Mouse (Mus musculus): ENCODE results near the gene Asphd1. TPM values are rescaled to one million over a fixed set of nuclear protein-coding genes. Genes with fewer than 3 reads are reported as not detected.

Asphd1 gene
- polyA plus RNA-seq (2015; fragmentation: Nextera tagmentation; extraction: Ambion mirVana): not detected in 2 replicates

DNA sequence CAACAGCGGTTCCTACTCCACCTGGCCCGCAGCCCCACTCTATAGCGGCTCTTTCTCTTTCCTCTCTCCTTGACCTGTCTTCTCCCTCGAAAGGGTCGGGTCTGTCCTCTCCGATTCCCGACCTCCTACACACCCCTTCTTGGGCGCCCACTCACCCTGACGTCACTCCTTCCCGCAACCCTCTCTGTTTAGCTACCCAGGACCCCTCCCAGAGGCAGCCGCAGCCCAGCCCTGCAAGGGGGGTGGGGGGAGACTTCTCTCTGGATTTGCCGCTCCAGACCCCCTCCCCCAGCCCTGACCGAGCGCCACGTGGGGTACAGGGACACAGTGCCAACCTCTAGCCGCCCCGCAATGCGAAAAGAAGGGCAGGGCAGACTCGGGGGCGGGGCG is at the start of gene Asphd1:
Asphd1 (minus strand) TSS at position 180 of the 390 bp plus-strand sequence.
- Histone ChIP-seq H3K36me3 (replicated peaks) (no peaks in the 10 kb centered on the region; the same call in 1 of the 2 replicates), H3K4me1 (replicated peaks) (peaks cover 20% of the 10 kb centered on the region), H3K4me3 (replicated peaks) (peak within 1 kb of the TSS; percentile 50), H3K4me2 (peak within 1 kb of the TSS; percentile 79), H3K27ac (replicated peaks) (no peak within 1 kb of the TSS), H3K9me3 (replicated peaks) (no peaks in the 10 kb centered on the region), H3K27me3 (peaks cover 55% of the 10 kb centered on the region), H3K9ac (peak within 1 kb of the TSS; percentile 30; the same call in 1 of the 2 replicates)
- WGBS (ENCODE audit: insufficient replicate concordance): 2% methylated on average over 21 of the region's 21 CpGs
- ATAC-seq (ENCODE audit: insufficient read depth): 0 out of 2 replicates have a peak, but pooled peaks have one; percentile 10

GRCm38 (mm10) chr7:126996449-126996848 is 47.1 kb upstream of the Asphd1 start:
- Histone ChIP-seq H3K9ac (no peak overlapping the region), H3K27ac (replicated peaks) (no peak overlapping the region), H3K9me3 (replicated peaks) (no peaks in the 10 kb centered on the region), H3K4me3 (replicated peaks) (no peak overlapping the region), H3K4me2 (no peak overlapping the region), H3K27me3 (no peaks in the 10 kb centered on the region), H3K36me3 (replicated peaks) (peaks cover 10% of the 10 kb centered on the region), H3K4me1 (replicated peaks) (no peaks in the 10 kb centered on the region)
- 73% methylated on average over 4 of the region's 4 CpGs for WGBS (ENCODE audit: insufficient replicate concordance)
- ATAC-seq (ENCODE audit: insufficient read depth): no peak

- Histone ChIP-seq H3K4me1 (replicated peaks) (no peaks in the 10 kb centered on the region), H3K4me2 (no peak overlapping the region), H3K9me3 (replicated peaks) (no peaks in the 10 kb centered on the region), H3K36me3 (replicated peaks) (no peaks in the 10 kb centered on the region), H3K9ac (no peak overlapping the region), H3K27me3 (no peaks in the 10 kb centered on the region), H3K4me3 (replicated peaks) (no peak overlapping the region), H3K27ac (replicated peaks) (no peak overlapping the region)
- 65% methylated on average over 8 of the region's 8 CpGs for WGBS (ENCODE audit: insufficient replicate concordance)
- no peak for ATAC-seq (ENCODE audit: insufficient read depth)
Observed at GRCm38 (mm10) chr7:126988816-126989215, 39.4 kb upstream of the Asphd1 start.

DNA sequence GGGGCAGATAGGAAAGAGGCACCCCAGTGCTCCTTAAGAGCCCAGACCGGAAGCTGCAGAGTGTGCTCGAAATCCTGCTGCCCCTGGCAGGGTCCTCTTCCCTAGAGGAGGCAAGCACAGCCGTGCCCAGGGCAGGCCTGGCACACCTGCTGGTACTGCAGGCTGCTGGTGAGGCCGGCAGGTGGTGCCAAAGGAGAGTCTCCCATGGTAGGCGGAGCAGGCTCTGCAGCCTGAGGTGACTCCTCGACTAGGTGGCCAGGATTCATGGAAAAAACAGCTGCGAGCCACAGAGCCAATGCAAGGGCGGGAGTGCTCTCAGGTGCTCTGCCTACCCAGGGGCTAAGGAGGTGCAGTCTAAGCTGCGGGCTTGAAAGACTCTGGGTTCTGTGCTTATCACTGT is 36.9 kb upstream of the Asphd1 start:
- peaks cover 9% of the 10 kb centered on the region; the same call in 1 of the 2 replicates for H3K4me1 ChIP-seq (replicated peaks)
- no peak overlapping the region for H3K27ac ChIP-seq (replicated peaks)
- ATAC-seq (ENCODE audit: insufficient read depth): no peak
- H3K9me3 ChIP-seq (replicated peaks): no peaks in the 10 kb centered on the region
- 47% methylated on average over 9 of the region's 9 CpGs for WGBS (ENCODE audit: insufficient replicate concordance)
- no peak overlapping the region for H3K4me2 ChIP-seq
- H3K4me3 ChIP-seq (replicated peaks): no peak overlapping the region
- H3K9ac ChIP-seq: no peak overlapping the region
- no peaks in the 10 kb centered on the region for H3K27me3 ChIP-seq
- no peaks in the 10 kb centered on the region for H3K36me3 ChIP-seq (replicated peaks)

DNA sequence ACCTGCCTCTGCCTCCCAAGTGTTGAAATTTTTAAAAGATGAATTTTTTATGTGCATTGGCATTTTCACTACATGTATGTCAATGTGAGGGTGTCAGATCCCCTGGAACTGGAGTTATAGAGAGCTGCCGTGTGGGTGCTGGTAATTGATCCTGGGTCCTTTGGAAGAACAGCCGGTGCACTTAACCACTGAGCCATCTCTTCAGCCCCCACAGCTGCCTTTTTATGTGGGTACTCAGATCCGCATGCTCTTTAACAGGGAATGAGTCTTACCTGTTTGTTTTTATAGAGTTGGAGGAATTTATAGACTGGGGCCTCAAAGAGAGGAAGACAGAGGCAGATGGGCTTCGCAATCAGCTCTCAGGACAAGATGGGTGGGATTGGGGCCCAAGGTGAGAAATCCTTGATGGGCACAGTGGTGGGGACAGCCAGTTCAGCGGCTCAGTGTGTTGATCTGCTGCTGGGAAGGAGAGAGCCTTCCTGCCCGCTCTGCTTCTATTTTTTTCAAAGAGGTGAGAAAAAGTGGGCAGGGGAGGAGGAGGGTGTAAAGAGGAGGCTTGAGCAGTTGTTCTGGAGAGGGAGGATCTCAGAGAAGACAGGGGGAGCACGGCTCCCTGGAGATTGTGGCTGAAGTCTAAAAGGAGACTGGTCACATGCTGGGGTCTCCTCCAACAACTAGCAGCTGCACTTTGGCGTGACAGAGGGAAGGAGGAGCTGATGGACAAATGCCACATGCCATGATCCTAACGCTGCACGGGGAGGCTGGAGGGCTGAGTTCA is 35.5 kb upstream of the Asphd1 start:
- 52% methylated on average over 10 of the region's 10 CpGs for WGBS (ENCODE audit: insufficient replicate concordance)
- no peak for ATAC-seq (ENCODE audit: insufficient read depth)

DNA sequence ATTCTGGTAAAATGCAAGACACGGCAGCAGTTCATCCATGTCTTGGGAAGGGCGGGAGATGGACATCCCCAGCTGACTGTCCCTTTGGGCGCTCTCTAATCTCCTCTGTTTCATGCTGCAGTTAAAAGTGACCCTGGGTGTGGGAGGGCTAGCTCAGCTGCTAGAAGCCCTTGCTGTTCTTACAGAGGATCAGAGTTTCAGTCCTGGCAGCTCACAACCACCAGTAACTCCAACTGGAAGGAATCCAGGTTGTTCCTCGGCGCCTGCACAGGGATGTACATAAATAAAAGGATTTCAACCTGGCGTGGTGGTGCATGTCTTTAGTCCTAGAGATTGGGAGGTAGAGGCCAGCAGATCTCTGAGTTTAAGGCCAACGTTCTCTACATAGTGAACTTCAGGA is 33.7 kb upstream of the Asphd1 start:
- 71% methylated on average over 7 of the region's 7 CpGs for WGBS (ENCODE audit: insufficient replicate concordance)
- H3K27me3 ChIP-seq: no peaks in the 10 kb centered on the region

More for the DNA sequence above, 35.5 kb upstream of the Asphd1 start:
- no peak overlapping the region for H3K4me3 ChIP-seq (replicated peaks)
- no peak overlapping the region for H3K27ac ChIP-seq (replicated peaks)
- peaks cover 8% of the 10 kb centered on the region for H3K36me3 ChIP-seq (replicated peaks)
- H3K9me3 ChIP-seq (replicated peaks): no peaks in the 10 kb centered on the region
- no peak overlapping the region for H3K4me2 ChIP-seq
- H3K4me1 ChIP-seq (replicated peaks): peaks cover 13% of the 10 kb centered on the region; the same call in 1 of the 2 replicates
- H3K27me3 ChIP-seq: no peaks in the 10 kb centered on the region
- no peak overlapping the region for H3K9ac ChIP-seq

DNA sequence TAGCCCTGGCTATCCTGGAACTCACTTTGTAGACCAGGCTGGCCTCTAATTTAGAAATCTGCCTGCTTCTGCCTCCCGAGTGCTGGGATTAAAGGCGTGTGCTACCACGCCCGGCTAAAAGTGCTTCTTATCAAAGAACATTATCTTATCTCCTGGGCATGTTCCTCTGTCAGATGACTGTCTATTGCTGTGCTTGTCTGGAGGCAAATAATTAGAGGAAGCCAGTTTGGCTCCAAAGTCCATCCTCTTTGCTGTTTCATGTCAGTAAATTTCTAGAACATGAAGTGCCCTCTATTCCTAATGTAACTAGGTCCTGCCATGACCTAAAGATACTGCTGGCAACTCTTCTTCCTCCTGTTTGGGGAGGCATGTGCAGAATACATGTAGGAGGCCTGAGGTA is 32.7 kb upstream of the Asphd1 start:
- no peak overlapping the region for H3K4me3 ChIP-seq (replicated peaks)
- no peak overlapping the region for H3K4me2 ChIP-seq
- ATAC-seq (ENCODE audit: insufficient read depth): no peak
- WGBS (ENCODE audit: insufficient replicate concordance): 37% methylated on average over 4 of the region's 4 CpGs
- H3K27me3 ChIP-seq: no peaks in the 10 kb centered on the region
- no peak overlapping the region for H3K9ac ChIP-seq
- peaks cover 39% of the 10 kb centered on the region for H3K4me1 ChIP-seq (replicated peaks)
- H3K36me3 ChIP-seq (replicated peaks): peaks cover 30% of the 10 kb centered on the region
- no peaks in the 10 kb centered on the region for H3K9me3 ChIP-seq (replicated peaks)
- no peak overlapping the region for H3K27ac ChIP-seq (replicated peaks)

More for the DNA sequence above, 33.7 kb upstream of the Asphd1 start:
- H3K4me2 ChIP-seq: no peak overlapping the region
- no peak for ATAC-seq (ENCODE audit: insufficient read depth)
- H3K9me3 ChIP-seq (replicated peaks): no peaks in the 10 kb centered on the region
- H3K4me1 ChIP-seq (replicated peaks): peaks cover 28% of the 10 kb centered on the region
- no peak overlapping the region for H3K9ac ChIP-seq
- H3K4me3 ChIP-seq (replicated peaks): no peak overlapping the region
- H3K27ac ChIP-seq (replicated peaks): no peak overlapping the region
- H3K36me3 ChIP-seq (replicated peaks): peaks cover 25% of the 10 kb centered on the region

GRCm38 (mm10) chr7:126981601-126982000 is 32.2 kb upstream of the Asphd1 start:
- H3K4me3 ChIP-seq (replicated peaks): no peak overlapping the region
- no peak for ATAC-seq (ENCODE audit: insufficient read depth)
- WGBS (ENCODE audit: insufficient replicate concordance): 75% methylated on average over 2 of the region's 2 CpGs

DNA sequence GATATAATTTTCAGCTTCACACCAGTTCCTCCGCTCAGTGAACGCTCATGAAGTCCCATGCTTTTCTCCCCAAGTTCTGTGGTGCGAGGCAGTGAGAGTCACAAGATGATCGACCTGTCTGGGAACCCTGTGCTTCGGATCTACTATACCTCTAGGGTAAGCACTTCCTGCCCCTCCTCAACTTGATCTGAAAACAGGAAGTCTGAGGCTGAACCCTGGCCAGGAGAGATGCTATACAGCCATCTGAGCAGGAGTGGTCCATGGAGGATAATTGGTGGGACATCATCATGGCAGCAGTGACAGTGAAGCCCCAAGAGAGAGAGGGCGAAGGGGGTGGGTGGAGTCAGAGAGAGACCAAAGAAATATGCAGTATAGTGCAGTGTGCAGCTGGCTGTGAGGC is 29.5 kb upstream of the Asphd1 start:
- no peak for ATAC-seq (ENCODE audit: insufficient read depth)
- Histone ChIP-seq H3K27ac (replicated peaks) (no peak overlapping the region), H3K36me3 (replicated peaks) (peaks cover 30% of the 10 kb centered on the region), H3K4me2 (no peak overlapping the region), H3K27me3 (no peaks in the 10 kb centered on the region), H3K9ac (no peak overlapping the region), H3K4me3 (replicated peaks) (no peak overlapping the region), H3K9me3 (replicated peaks) (no peaks in the 10 kb centered on the region), H3K4me1 (replicated peaks) (peaks cover 50% of the 10 kb centered on the region)
- 78% methylated on average over 6 of the region's 6 CpGs for WGBS (ENCODE audit: insufficient replicate concordance)

More at GRCm38 (mm10) chr7:126981601-126982000, 32.2 kb upstream of the Asphd1 start:
- Histone ChIP-seq H3K4me2 (no peak overlapping the region), H3K36me3 (replicated peaks) (peaks cover 30% of the 10 kb centered on the region), H3K4me1 (replicated peaks) (peaks cover 41% of the 10 kb centered on the region), H3K27ac (replicated peaks) (no peak overlapping the region), H3K27me3 (no peaks in the 10 kb centered on the region), H3K9me3 (replicated peaks) (no peaks in the 10 kb centered on the region), H3K9ac (no peak overlapping the region)

DNA sequence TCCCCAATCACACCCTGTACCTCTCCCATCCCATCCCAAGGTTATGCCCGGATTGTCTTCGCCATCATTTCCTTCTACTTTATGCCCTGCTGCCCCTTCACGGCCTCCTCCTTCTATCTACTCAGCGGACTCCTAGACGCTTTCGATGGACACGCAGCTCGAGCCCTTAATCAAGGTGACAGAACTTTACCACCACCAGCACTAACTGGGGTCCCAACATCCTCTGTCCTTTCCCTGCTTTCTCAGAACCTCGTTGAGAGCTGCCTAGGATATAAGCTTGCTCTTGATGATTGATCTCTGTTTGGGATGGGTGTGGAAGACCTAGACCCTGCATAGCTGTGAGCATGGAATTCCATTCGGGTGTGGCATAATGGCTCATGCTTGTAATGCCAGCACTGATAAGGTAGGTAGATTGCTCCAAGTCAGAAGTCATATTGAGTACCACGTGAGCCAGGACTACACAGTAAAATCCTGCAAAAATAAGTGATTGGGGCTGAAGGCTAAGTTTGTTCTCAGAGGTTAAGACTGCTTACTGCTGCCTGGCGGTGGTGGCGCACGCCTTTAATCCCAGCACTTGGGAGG is 27.6 kb upstream of the Asphd1 start:
- Histone ChIP-seq H3K9ac (peak overlapping the region; percentile 95), H3K36me3 (replicated peaks) (peaks cover 30% of the 10 kb centered on the region), H3K4me3 (replicated peaks) (peak overlapping the region; percentile 92), H3K27ac (replicated peaks) (peak overlapping the region; percentile 94), H3K27me3 (no peaks in the 10 kb centered on the region), H3K9me3 (replicated peaks) (no peaks in the 10 kb centered on the region), H3K4me2 (peak overlapping the region; percentile 74), H3K4me1 (replicated peaks) (peaks cover 47% of the 10 kb centered on the region)
- 23% methylated on average over 14 of the region's 14 CpGs for WGBS (ENCODE audit: insufficient replicate concordance)
- ATAC-seq (ENCODE audit: insufficient read depth): no peak
